Mouse (Mus musculus) myocyte (in vitro differentiated cells): ENCODE data around the gene Mxi1.

ENCODE experiments used
- CEBPB ChIP-seq: IDR thresholded peaks from 2 replicates; pipeline ENCODE4 v1.6.1; 2011; ENCODE audit warnings: mild to moderate bottlenecking, moderate library complexity; ENCODE audit not compliant: poor library complexity, insufficient read depth, severe bottlenecking
- E2F4 ChIP-seq: IDR thresholded peaks from one replicate; pipeline ENCODE4 v1.6.1; 2011; ENCODE audit warnings: mild to moderate bottlenecking, control low read depth, moderate library complexity; ENCODE audit not compliant: insufficient read depth
- MAX ChIP-seq: IDR thresholded peaks from one replicate; pipeline ENCODE4 v1.6.1; 2011; ENCODE audit warnings: low read depth, mild to moderate bottlenecking, control low read depth
- MYOD1 ChIP-seq, 3 experiments: IDR thresholded peaks; one replicate each; pipeline ENCODE4 v1.6.1; 2011; ENCODE audit warnings: control low read depth in 2 of 3, low read depth in 2 of 3, mild to moderate bottlenecking in 2 of 3, moderate library complexity in 1 of 3; ENCODE audit not compliant: insufficient read length in 2 of 3, control insufficient read depth in 1 of 3
- MYOG ChIP-seq, 3 experiments: IDR thresholded peaks; one replicate each; pipeline ENCODE4 v1.6.1; 2011; ENCODE audit warnings: control low read depth in 2 of 3, low read depth in 2 of 3, mild to moderate bottlenecking in 2 of 3; ENCODE audit not compliant: insufficient read length in 2 of 3, control insufficient read depth in 1 of 3, insufficient read depth in 1 of 3
- POLR2A ChIP-seq: IDR thresholded peaks from one replicate; pipeline ENCODE4 v1.6.1; 2011; ENCODE audit warnings: low read depth, mild to moderate bottlenecking, control low read depth, moderate library complexity; ENCODE audit not compliant: insufficient read length
- POLR2AphosphoS2 ChIP-seq: IDR thresholded peaks from one replicate; pipeline ENCODE4 v1.6.1; 2011; ENCODE audit warnings: low read depth, control low read depth; ENCODE audit not compliant: insufficient read length
- SRF ChIP-seq: IDR thresholded peaks from one replicate; pipeline ENCODE4 v1.6.1; 2011; ENCODE audit warnings: low read depth; ENCODE audit not compliant: control insufficient read depth, insufficient read length
- USF1 ChIP-seq: IDR thresholded peaks from one replicate; pipeline ENCODE4 v1.6.1; 2011; ENCODE audit warnings: low read depth, mild to moderate bottlenecking, control low read depth, moderate library complexity

DNA sequence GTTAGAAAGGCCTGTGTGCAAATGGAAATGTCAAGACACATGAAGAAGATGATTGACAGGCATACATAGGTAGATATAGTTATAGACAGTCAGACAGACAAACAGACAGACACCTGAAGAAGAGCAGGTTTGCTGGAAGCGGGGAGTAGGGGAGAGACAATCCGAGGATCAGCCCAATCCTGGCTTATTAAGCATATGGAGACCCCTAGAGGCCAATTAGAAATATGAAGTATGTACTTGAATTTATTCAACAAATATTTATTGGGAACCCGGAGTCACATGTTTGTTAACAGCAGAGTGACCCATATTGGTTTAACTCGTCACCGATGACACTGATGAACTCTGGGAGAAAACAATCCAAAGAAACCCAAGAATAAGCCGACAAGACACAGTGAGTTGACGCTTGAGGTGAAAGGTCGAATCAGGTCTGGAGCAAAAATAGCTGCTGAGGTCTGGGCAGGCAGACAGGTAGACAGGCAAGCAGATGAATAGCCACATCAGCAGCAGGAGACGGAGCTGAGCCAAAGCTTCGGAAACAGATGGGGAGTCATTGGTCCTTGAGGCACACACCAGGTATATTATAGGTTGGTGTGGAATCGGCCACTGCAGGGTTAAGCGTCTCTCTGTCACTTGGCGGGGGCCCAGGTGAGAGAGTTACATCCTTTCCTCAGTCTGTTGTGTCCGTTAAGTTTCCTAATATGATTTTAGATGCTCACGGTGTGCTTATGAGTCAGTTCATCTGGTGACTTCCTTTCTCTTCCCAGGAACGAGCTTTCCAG lies 90.2 kb downstream of the Mxi1 start:
- no peak for TF ChIP-seq POLR2A
- TF ChIP-seq MYOG (IDR thresholded peaks at IDR 0.05; ENCODE audit: control insufficient read depth in 1 of 3, insufficient read depth in 1 of 3, insufficient read length in 2 of 3, low read depth in 2 of 3) = no peak
- no peak for TF ChIP-seq MYOD1 (IDR thresholded peaks at IDR 0.05; ENCODE audit: control insufficient read depth in 1 of 3, insufficient read length in 2 of 3, low read depth in 2 of 3)
- no peak for TF ChIP-seq E2F4
- no peak for TF ChIP-seq POLR2AphosphoS2
- no peak for TF ChIP-seq MAX
- TF ChIP-seq CEBPB = no peak
- TF ChIP-seq SRF = no peak
- no peak for TF ChIP-seq USF1
